1 mouse cellular context compared by ENCODE assay signal in the genomic region with DNA sequence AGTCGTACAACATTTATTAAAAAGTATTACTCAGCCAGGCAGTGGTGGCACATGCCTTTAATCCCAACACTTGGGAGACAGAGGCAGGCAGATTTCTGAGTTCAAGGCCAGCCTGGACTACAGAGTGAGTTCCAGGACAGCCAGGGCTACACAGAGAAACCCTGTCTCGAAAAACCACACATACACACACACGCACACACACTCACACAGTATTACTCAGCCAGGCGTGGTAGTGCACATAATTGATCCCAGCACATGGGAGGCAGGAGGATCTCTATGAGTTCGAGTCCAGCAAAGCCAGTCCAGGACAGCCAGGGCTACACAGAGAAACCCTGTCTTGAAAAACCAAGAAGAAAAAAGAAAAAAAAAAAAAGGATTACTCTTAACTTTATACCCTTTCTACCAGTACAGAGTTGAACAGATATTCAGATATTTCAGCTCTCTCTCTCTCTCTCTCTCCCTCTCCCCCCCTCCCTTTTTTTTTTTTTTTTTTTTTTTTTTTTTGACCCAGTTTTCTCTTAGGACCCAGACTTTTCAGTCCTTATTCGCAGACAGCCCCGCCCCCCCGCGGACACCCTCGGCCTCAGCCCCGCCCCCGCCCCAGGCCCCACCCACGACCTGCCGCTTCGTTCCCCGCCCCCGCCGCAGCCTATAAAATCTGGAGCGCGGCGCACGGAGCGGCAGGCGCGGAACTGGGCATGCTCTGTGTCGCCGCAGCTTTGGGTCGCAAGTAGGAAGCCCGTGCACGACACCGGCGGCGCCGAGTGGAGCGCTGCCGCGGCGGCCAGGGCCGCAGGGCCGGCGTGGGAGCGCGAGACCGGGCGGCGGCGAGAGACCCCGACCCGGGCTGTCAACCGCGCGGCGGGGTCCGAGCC.
A peak's percentile ranks its signal among the peaks of the same experiment; 100 is the strongest.
TF ChIP-seq lines count a peak whose summit lies in the region.

Gclc (plus strand) TSS at position 683 of the 875 bp plus-strand sequence.

TF ChIP-seq in CH12.LX, 34 proteins besides CTCF, POLR2A, EP300 and RAD21 (continued from another document):
- TF ChIP-seq ZMIZ1 (IDR thresholded peaks at IDR 0.05; ENCODE audit: low read depth, low read length) (peak; percentile 97), ELF1 (IDR thresholded peaks at IDR 0.05; ENCODE audit: low read depth, low read length) (peak; percentile 74), PAX5 (IDR thresholded peaks at IDR 0.05; ENCODE audit: low read length) (no peak), BHLHE40 (IDR thresholded peaks at IDR 0.05; ENCODE audit: low read depth, low read length) (peak; percentile 72), CHD2 (IDR thresholded peaks at IDR 0.05; ENCODE audit: low read length) (peak; percentile 58; the same call in 1 of the 2 replicates), TCF12 (IDR thresholded peaks at IDR 0.05; ENCODE audit: low read depth, low read length) (peak; percentile 68; the same call in 1 of the 2 replicates), RCOR1 (conservative IDR thresholded peaks at IDR 0.05; ENCODE audit: low read depth, low read length) (no peak), E2F4 (IDR thresholded peaks at IDR 0.05; ENCODE audit: insufficient replicate concordance, low read depth, low read length) (no peak), USF2 (conservative IDR thresholded peaks at IDR 0.05; ENCODE audit: low read depth, low read length) (no peak)
